ENCODE assay signal across 8 mouse cellular contexts in genomic region chr14:47297785-47298407, GRCm38 (mm10). TPM values are rescaled to one million over a fixed set of nuclear protein-coding genes. Genes with fewer than 3 reads are reported as not detected.
A peak's percentile ranks its signal among the peaks of the same experiment; 100 is the strongest.
DNase-seq lines count a peak whose midpoint lies in the region; ATAC-seq lines count a peak whose summit lies in the region.

Gene Mapk1ip1l (plus strand): TSS chr14:47298266.

- WGBS in intestine, embryonic 14.5 days, result 1% methylated on average over 34 of the region's 34 CpGs

- H3K4me3 ChIP-seq in intestine, embryonic 14.5 days (ENCODE audit: low read depth, low read length), result peak within 1 kb of the TSS; percentile 94

- H3K4me1 ChIP-seq in intestine, embryonic 14.5 days (replicated peaks; ENCODE audit: control insufficient read depth, insufficient read depth, low read length), result peaks cover 14% of the 10 kb centered on the region

- DNase-seq in adrenal gland, adult (ENCODE audit: inconsistent age in 2 of 2, low spot score in 1 of 2), result peak; percentile 91 to 98
- DNase-seq in embryo, embryonic 10.5 days (ENCODE audit: low spot score), result peak; percentile 92
- peak; percentile 86 for DNase-seq in gastrocnemius, postnatal 25 days
- peak; percentile 99 for DNase-seq in intestine, embryonic 14.5 days (ENCODE audit: low spot score)
- DNase-seq in left cerebral cortex, postnatal 14 days (ENCODE audit: low spot score in 2 of 2), result peak; percentile 83 to 90
- peak; percentile 90 for DNase-seq in mesoderm, embryonic 11.5 days (ENCODE audit: low read depth, low spot score)
- peak; percentile 79 to 82 for DNase-seq in right cerebral cortex, postnatal 36 days (ENCODE audit: low spot score in 2 of 2)
- DNase-seq in yolk sac, embryonic 10.5 days (ENCODE audit: low spot score), result peak; percentile 90

- peak; percentile 89 for ATAC-seq in intestine, embryonic 14.5 days (replicated peaks; ENCODE audit: low FRiP score, low TSS enrichment, low read depth)

- H3K9ac ChIP-seq in intestine, embryonic 14.5 days (ENCODE audit: low read length), result peak within 1 kb of the TSS; percentile 99

- H3K27ac ChIP-seq in intestine, embryonic 14.5 days (ENCODE audit: low read depth), result peak within 1 kb of the TSS; percentile 96

- H3K4me2 ChIP-seq in intestine, embryonic 14.5 days (ENCODE audit: low read length), result peak within 1 kb of the TSS; percentile 73

- H3K9me3 ChIP-seq in intestine, embryonic 14.5 days (ENCODE audit: control insufficient read depth, low read length), result no peaks in the 10 kb centered on the region

- H3K27me3 ChIP-seq in intestine, embryonic 14.5 days (replicated peaks; ENCODE audit: control insufficient read depth, insufficient read depth, low read length), result no peaks in the 10 kb centered on the region

- no peaks in the 10 kb centered on the region for H3K36me3 ChIP-seq in intestine, embryonic 14.5 days (ENCODE audit: control insufficient read depth, insufficient read depth, low read length)

- intact Hi-C loops in left cerebral cortex, postnatal 14 days (cut with DNase I), result no loop called here

RNA-seq across cellular contexts. Expression of gene Mapk1ip1l, which starts in this region (rescaled TPM):
- 10 to 100 TPM; 24.0 to 26.2 TPM for total RNA-seq in gastrocnemius, postnatal 25 days (2021)
- polyA plus RNA-seq in intestine, embryonic 14.5 days (2014; fragmentation: Nextera tagmentation; extraction: Ambion mirVana), result 83.6 and 88.9 TPM in 2 replicates
- total RNA-seq in left cerebral cortex, postnatal 14 days (2021), result 10 to 100 TPM; 62.3 to 72.8 TPM

Comparison
In these comparisons a context has a peak if more than half of its experiments do, and no peak if none do; other contexts are left out.
1. Peak in every context shown above with its lines: DNase-seq, ATAC-seq, H3K4me3 ChIP-seq and H3K27ac ChIP-seq.